Mouse (Mus musculus) liver, postnatal 0 days (tissue): ENCODE data around the gene Usp29. TPM values are rescaled to one million over a fixed set of nuclear protein-coding genes. Genes with fewer than 3 reads are reported as not detected.
A peak's percentile ranks its signal among the peaks of the same experiment; 100 is the strongest.
"Not testable (repeated sequence)": the region's sequence is repeated elsewhere in the genome, so short reads cannot be mapped to it uniquely, and the experiment has no call there.

Source experiments
- ATAC-seq: fragments of 200-750 bp; cut with Nextera tagmentation; 2 replicates; pipeline ENCODE4 v1.8.0; 2017; ENCODE audit warnings: mild to moderate bottlenecking, moderate library complexity
- DNase-seq: peaks from one replicate; pipeline ENCODE4 v3.0.0-alpha.2; 2016
- H3K27ac ChIP-seq: fragments of 300-500 bp; sonication (generic); 2 replicates; pipeline ENCODE4 v1.5.1; 2014; ENCODE audit warnings: antibody characterized with exemption, moderate library complexity, mild to moderate bottlenecking, low read depth
- H3K27me3 ChIP-seq: fragments of 300-500 bp; sonication (generic); 2 replicates; pipeline ENCODE4 v1.6.1; 2014; ENCODE audit warnings: low read length, control low read depth, mixed read lengths; ENCODE audit not compliant: insufficient read depth
- H3K36me3 ChIP-seq: fragments of 300-500 bp; sonication (generic); replicated peaks from 2 replicates; pipeline ENCODE4 v1.6.1; 2014; ENCODE audit warnings: mild to moderate bottlenecking, control low read depth, low read length, moderate library complexity, mixed read lengths; ENCODE audit not compliant: insufficient read depth
- H3K4me1 ChIP-seq: fragments of 300-500 bp; sonication (generic); 2 replicates; pipeline ENCODE4 v1.6.1; 2014; ENCODE audit warnings: antibody characterized with exemption, mild to moderate bottlenecking, control low read depth; ENCODE audit not compliant: insufficient read depth
- H3K4me2 ChIP-seq: fragments of 300-500 bp; sonication (generic); 2 replicates; pipeline ENCODE4 v1.6.1; 2014; ENCODE audit warnings: low read depth, mild to moderate bottlenecking, low read length, moderate library complexity, mixed read lengths
- H3K4me3 ChIP-seq: fragments of 300-500 bp; sonication (generic); 2 replicates; pipeline ENCODE4 v1.5.1; 2014; ENCODE audit warnings: low read depth, low read length
- H3K9ac ChIP-seq: fragments of 300-500 bp; sonication (generic); replicated peaks from 2 replicates; pipeline ENCODE4 v1.6.1; 2014; ENCODE audit warnings: mild to moderate bottlenecking, moderate library complexity
- H3K9me3 ChIP-seq: fragments of 300-500 bp; sonication (generic); 2 replicates; pipeline ENCODE4 v1.6.1; 2016; ENCODE audit warnings: mild to moderate bottlenecking, control low read depth, low read length, mixed read lengths
- CTCF ChIP-seq: sonication (generic); IDR thresholded peaks from 2 replicates; pipeline ENCODE4 v1.5.1; 2016; ENCODE audit warnings: antibody characterized with exemption, low read depth
- EP300 ChIP-seq: IDR thresholded peaks from 2 replicates; pipeline ENCODE4 v1.6.1; 2016; ENCODE audit warnings: antibody characterized with exemption, low read depth, mild to moderate bottlenecking
- WGBS: fragments of 180-500 bp; shearing (Covaris S2); extraction: QIAGEN DNeasy Blood & Tissue Kit; methylation state at CpG from one replicate; pipeline ENCODE4 v1.1.7; 2014; ENCODE audit not compliant: insufficient replicate concordance; 5-methylcytosine and 5-hydroxymethylcytosine counted together
- polyA plus RNA-seq: library from polyadenylated mRNA; unstranded; fragments of >200 nt; fragmentation: Nextera tagmentation; extraction: Ambion mirVana; gene quantifications from 2 replicates; pipeline ENCODE4 v1.2.1, GENCODE M21; 2015

The Usp29 gene
- polyA plus RNA-seq, 1 experiment from 2014 or later: 1.5 TPM

GRCm38 (mm10) chr7:6881473-6882046 lies 151.2 kb downstream of the Usp29 start:
- no peak overlapping the region for H3K27ac ChIP-seq
- ATAC-seq (no peak), DNase-seq (no peak)
- H3K4me3 ChIP-seq: no peak overlapping the region
- no peaks in the 10 kb centered on the region for H3K27me3 ChIP-seq
- peaks cover 5% of the 10 kb centered on the region; the same call in 1 of the 2 replicates for H3K4me1 ChIP-seq
- WGBS: 55% methylated on average over 6 of the region's 6 CpGs
- TF ChIP-seq CTCF: no peak
- TF ChIP-seq EP300: no peak
- no peaks in the 10 kb centered on the region for H3K9me3 ChIP-seq
- H3K4me2 ChIP-seq: no peak overlapping the region
- no peaks in the 10 kb centered on the region for H3K36me3 ChIP-seq
- H3K9ac ChIP-seq: no peak overlapping the region

GRCm38 (mm10) chr7:6883376-6884147 lies 153.2 kb downstream of the Usp29 start:
- no peak overlapping the region for H3K9ac ChIP-seq
- WGBS: 54% methylated on average over 8 of the region's 8 CpGs
- DNase-seq (no peak), ATAC-seq (peak; percentile 94)
- no peaks in the 10 kb centered on the region for H3K9me3 ChIP-seq
- H3K36me3 ChIP-seq: no peaks in the 10 kb centered on the region
- no peak overlapping the region for H3K4me2 ChIP-seq
- TF ChIP-seq CTCF (no peak), EP300 (peak; percentile 73)
- no peak overlapping the region for H3K4me3 ChIP-seq
- H3K27me3 ChIP-seq: no peaks in the 10 kb centered on the region
- peaks cover 5% of the 10 kb centered on the region; the same call in 1 of the 2 replicates for H3K4me1 ChIP-seq
- H3K27ac ChIP-seq: peak overlapping the region; percentile 90

- 54% methylated on average over 7 of the region's 7 CpGs for WGBS
- H3K4me3 ChIP-seq: no peak overlapping the region
- no peak overlapping the region for H3K4me2 ChIP-seq
- no peaks in the 10 kb centered on the region for H3K36me3 ChIP-seq
- ATAC-seq: no peak
- H3K9me3 ChIP-seq: no peaks in the 10 kb centered on the region
- no peak for DNase-seq
- H3K9ac ChIP-seq: no peak overlapping the region
- H3K27ac ChIP-seq: no peak overlapping the region
- H3K27me3 ChIP-seq: no peaks in the 10 kb centered on the region
- no peak for TF ChIP-seq CTCF
- no peak for TF ChIP-seq EP300
- peaks cover 5% of the 10 kb centered on the region; the same call in 1 of the 2 replicates for H3K4me1 ChIP-seq
Measured at GRCm38 (mm10) chr7:6885416-6885815, 155.0 kb downstream of the Usp29 start.

DNA sequence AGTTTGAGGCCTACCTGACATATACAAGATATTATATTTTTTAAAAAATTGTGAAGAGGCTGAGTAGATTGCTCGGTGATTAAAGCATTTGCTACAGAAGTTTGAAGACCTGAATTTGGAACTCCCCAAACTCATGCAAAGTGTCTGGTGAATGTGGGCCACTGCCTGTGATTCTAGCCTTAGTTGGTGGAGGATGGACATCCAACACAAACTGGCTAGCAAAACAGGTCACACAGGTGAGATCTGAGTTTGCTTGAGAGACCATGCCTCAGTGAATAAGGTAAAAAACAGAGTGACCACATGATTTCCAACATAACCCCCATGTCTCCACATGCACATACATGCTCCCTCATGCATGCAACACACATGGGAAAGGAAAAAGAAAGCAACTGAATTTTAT lies 156.5 kb downstream of the Usp29 start:
- H3K36me3 ChIP-seq: no peaks in the 10 kb centered on the region
- TF ChIP-seq CTCF: no peak
- no peak for TF ChIP-seq EP300
- H3K4me3 ChIP-seq: no peak overlapping the region
- no peak for ATAC-seq
- H3K9me3 ChIP-seq: no peaks in the 10 kb centered on the region
- WGBS: 80% methylated on average over 1 of the region's 1 CpGs
- H3K27ac ChIP-seq: no peak overlapping the region
- H3K4me2 ChIP-seq: no peak overlapping the region
- peaks cover 5% of the 10 kb centered on the region; the same call in 1 of the 2 replicates for H3K4me1 ChIP-seq
- H3K9ac ChIP-seq: no peak overlapping the region
- no peak for DNase-seq
- H3K27me3 ChIP-seq: no peaks in the 10 kb centered on the region

GRCm38 (mm10) chr7:6889871-6890270 lies 159.5 kb downstream of the Usp29 start:
- no peaks in the 10 kb centered on the region for H3K36me3 ChIP-seq
- H3K27me3 ChIP-seq: no peaks in the 10 kb centered on the region
- no peak for ATAC-seq
- 92% methylated on average over 5 of the region's 5 CpGs for WGBS
- DNase-seq: no peak
- H3K4me1 ChIP-seq: peaks cover 3% of the 10 kb centered on the region; the same call in 1 of the 2 replicates
- H3K4me2 ChIP-seq: no peak overlapping the region
- no peak overlapping the region for H3K9ac ChIP-seq
- H3K27ac ChIP-seq: no peak overlapping the region
- no peak for TF ChIP-seq EP300
- TF ChIP-seq CTCF: no peak
- H3K4me3 ChIP-seq: no peak overlapping the region
- no peaks in the 10 kb centered on the region for H3K9me3 ChIP-seq

DNA sequence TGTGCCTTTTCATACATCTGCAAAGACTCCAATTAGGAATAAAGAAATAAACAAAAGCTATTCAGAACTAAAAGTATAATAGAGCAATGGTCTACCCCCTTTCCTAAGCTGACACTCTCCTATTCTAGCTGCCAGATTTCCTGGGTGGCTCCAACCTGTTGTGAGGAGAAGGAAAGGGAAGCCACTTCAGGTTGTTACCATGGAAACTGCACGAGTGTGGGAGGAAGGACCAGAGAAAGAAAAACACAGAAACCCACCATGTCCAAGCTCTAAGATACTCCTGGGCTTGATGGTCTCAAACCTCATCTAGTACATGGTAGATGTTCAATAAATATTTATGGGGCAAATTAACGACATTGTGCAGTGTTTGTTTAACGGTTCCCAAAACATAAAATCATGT lies 160.8 kb downstream of the Usp29 start:
- Histone ChIP-seq H3K9ac (no peak overlapping the region), H3K4me2 (no peak overlapping the region), H3K9me3 (no peaks in the 10 kb centered on the region), H3K4me1 (no peaks in the 10 kb centered on the region), H3K4me3 (no peak overlapping the region), H3K27ac (no peak overlapping the region), H3K27me3 (no peaks in the 10 kb centered on the region), H3K36me3 (no peaks in the 10 kb centered on the region)
- 58% methylated on average over 3 of the region's 3 CpGs for WGBS
- DNase-seq (no peak), ATAC-seq (no peak)
- TF ChIP-seq CTCF (no peak), EP300 (no peak)

- H3K9ac ChIP-seq, H3K4me2 ChIP-seq, ATAC-seq, H3K27me3 ChIP-seq, H3K4me3 ChIP-seq, H3K36me3 ChIP-seq, H3K4me1 ChIP-seq, H3K27ac ChIP-seq, H3K9me3 ChIP-seq, DNase-seq: not testable (repeated sequence)
- 36% methylated on average over 4 of the region's 4 CpGs for WGBS
Measured at GRCm38 (mm10) chr7:6897021-6897420, 166.6 kb downstream of the Usp29 start.
